Mouse (Mus musculus): ENCODE data around the gene Bcl2l12.
A peak's percentile ranks its signal among the peaks of the same experiment; 100 is the strongest.

Gene Bcl2l12

GRCm38 (mm10) chr7:44986879-44987718, 11.4 kb downstream of the Bcl2l12 start:
- no peak for DNase-seq (ENCODE audit: low spot score in 2 of 2)

GRCm38 (mm10) chr7:44986192-44986878, 12.2 kb downstream of the Bcl2l12 start, which contains the start of gene Prmt1:
Prmt1 (minus strand) TSS chr7:44986568.
- DNase-seq (ENCODE audit: low spot score in 2 of 2) = peak; percentile 98 to 100

DNA sequence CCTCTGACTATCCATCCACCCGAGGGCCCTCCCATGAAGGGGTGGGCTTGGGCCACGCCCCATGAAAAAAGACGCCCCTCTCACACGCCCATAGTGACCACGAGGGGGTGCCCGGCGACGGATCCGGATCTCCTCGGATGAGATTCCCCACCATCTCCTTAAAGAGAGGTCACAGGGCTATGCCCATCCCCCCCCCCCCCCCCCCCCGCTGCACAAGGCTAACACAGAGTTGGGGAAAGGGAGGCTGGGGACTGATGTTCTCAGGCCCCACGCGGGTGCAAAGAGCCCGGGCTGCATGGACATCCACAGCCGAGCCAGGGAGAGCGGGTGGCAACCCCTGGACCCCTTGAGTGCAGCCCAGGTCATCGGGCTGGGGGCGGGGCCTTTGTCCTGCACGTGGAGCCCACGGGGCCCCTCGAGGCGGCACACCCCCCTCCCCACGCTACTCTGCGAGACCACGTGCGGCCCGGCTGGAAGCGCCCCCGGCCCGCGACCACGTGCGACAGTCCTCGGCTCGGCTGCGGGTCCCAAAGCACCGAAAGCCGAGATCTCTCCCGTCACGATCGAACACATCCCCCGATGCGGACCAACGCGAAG, 12.8 kb downstream of the Bcl2l12 start:
- peak; percentile 73 to 74 for DNase-seq (ENCODE audit: low spot score in 2 of 2)

DNA sequence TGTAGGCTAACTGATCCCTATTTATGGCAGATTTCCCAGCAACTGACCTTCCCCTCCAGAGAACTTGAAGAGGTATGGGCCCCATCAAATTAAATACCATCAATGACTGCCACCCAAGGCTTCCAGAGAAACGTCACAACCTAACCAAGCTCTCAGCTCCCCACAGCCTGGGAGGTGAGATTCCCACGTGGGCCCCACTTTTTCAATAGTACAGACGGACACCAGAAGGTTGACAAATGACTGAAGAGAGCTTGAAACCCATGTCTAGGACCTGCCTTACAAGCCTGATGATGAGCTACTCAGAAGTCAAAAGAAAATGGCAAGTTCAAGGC, 13.7 kb downstream of the Bcl2l12 start:
- no peak for DNase-seq (ENCODE audit: low spot score in 2 of 2)

- DNase-seq (ENCODE audit: low spot score in 2 of 2) = no peak
Observed at GRCm38 (mm10) chr7:44983944-44984832, 14.3 kb downstream of the Bcl2l12 start.

DNA sequence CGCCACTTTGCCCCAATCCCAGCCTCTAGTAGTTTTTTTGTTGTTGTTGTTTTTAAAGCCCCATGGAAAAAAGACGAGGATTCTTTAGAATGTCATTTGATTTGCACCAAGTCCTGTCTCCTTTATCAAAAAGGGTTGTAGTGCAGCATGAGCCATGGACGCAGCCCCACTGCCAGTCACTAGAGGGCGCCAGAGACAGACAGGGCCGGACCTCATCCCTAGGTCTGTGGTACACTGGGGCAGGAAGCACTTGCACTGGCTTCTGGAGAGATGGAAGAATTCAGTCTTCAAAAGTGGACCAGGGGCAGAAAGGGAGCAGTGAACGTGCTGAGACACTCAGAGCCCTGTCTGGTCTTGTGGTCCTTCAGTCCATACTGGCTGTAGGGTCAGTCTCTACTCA, 15.4 kb downstream of the Bcl2l12 start:
- peak in 1 of 2 experiments; percentile 75 for DNase-seq (ENCODE audit: low spot score in 2 of 2)

DNA sequence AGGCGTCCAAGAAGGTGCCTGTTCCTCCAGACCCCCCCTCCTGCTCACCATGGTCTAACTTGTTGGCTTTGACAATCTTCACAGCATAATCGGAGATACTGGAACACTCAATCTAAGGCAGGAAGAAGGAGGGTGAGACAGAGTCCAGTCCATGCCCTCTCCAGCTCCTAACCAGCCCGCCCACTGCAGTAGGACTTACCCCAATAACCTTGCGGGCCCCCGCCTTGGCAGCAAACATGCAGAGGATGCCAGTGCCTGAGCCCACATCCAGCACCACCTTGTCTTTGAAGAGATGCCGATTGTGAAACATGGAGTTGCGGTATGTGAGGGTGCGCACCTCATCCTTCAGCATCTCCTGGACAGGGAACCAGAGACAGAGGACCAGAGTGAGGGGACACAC, 17.0 kb downstream of the Bcl2l12 start:
- DNase-seq (ENCODE audit: low spot score in 2 of 2) = no peak

- DNase-seq (ENCODE audit: low spot score in 2 of 2) = no peak
Observed at GRCm38 (mm10) chr7:44978300-44978699, 20.2 kb downstream of the Bcl2l12 start.

DNA sequence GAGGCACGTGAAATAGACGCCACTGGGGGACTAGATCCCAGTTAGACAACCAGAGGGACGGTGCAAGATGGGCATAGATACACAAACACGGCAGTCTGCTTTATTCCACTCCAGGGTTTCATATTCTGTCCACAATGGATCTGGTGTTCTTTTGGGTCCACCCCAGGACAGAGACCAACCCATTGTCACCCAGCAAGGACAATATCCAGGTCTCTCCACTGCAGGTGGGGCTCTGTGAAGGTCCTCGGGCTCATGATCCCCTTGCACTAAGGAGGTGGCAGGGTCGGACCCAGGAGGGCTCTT, 23.4 kb downstream of the Bcl2l12 start:
- DNase-seq (ENCODE audit: low spot score in 2 of 2) = no peak

GRCm38 (mm10) chr7:44974383-44975116, 24.0 kb downstream of the Bcl2l12 start, which contains the start of gene Cpt1c:
Cpt1c (minus strand) TSS chr7:44974851.
- peak; percentile 84 to 88 for DNase-seq (ENCODE audit: low spot score in 2 of 2)

DNA sequence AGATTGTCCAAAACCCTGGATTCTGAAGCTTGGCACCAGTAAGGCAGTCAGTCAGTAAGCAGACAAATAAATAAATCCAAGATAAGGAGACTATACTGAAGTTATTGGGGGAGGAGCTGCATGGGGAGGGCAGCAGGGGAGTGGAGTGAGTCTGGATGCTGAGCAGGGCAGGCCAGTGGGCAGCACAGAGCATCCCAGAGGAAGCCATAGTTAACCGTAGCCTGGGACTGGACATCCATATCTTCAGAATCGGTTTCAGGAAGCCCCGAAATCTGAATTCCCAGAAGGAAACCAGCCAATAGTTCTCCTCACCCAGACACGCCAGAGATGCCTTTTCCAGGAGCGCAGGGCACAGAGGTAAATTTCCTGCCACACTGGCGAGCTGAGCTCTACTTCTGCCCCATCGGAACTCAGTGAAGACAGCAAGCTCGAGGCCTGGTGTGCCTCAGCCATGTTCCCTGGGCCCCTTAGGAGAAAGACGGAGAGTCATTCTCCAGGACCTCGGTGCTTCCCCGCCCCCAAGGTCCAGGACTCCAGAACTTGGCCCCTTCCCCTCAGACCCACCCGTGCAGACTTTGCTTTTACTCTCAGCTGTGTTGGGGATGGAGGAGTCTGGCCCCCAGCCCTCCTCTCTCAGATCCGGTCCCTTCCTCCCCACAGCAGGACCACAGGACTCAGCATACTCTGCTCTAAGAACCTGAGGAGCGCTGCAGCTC, 24.9 kb downstream of the Bcl2l12 start:
- no peak for DNase-seq (ENCODE audit: low spot score in 2 of 2)

DNA sequence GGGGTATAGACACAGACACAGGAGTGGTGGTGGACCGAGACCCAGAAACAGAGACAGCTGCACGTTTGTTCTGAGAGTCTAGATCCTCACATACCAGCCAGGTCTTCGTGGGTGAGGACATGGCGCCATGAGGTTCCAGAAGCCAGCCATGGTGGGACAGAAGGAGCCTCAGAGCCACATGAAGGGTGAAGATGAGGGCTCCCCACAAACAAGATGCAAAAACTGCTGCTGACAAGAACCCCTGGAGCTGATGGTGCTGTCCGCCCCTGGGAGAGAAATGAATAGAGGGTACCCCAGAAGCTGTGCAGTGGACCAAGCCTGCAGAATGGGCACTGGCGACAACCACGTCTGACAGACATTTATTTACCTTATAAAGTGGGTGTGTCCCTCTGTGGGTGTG, 27.4 kb downstream of the Bcl2l12 start:
- DNase-seq (ENCODE audit: low spot score in 2 of 2) = no peak

DNA sequence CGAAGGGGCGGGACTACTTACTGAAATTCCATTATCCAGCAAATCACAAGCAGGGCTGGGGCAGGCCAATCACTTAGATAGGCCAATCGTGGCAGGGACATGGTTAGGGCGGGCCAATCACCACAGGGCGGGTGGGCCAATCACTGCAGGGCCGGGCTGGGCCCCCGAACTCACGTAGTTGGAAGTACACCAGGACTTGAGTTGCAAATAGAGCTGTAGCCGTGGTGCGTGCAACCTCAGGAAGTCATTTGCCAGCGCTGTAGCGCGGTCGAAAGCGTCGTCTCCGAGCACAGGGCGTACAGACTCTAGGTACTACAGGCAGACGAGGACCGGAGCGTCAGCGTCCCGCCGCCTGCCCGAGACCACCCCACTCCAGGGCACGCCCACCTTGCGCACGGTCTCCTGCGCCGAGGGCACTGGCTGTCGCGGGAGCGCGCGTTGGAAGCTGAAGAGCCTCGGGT, 28.3 kb downstream of the Bcl2l12 start:
- peak; percentile 83 to 84 for DNase-seq (ENCODE audit: low spot score in 2 of 2)

GRCm38 (mm10) chr7:44966638-44967037, 31.9 kb downstream of the Bcl2l12 start:
- no peak for DNase-seq (ENCODE audit: low spot score in 2 of 2)

DNA sequence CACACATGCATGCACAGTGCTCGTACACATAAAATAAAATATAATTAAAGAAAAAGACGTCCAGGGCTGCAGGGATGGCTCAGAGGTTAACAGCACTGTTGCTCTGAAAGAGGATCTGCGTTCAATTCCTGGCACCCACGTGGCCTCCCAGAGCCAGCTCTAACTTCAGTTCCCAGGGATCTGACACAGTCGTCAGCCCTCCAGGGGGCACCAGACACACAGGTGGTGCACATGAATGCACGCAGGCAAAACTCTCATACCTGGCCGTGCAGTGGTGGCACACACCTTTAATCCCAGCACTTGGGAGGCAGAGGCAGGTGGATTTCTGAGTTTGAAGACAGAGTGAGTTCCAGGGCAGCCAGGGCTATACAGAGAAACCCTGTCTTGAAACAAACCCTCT, 32.5 kb downstream of the Bcl2l12 start:
- DNase-seq (ENCODE audit: low spot score in 2 of 2) = no peak

GRCm38 (mm10) chr7:44964990-44965389, 33.5 kb downstream of the Bcl2l12 start:
- no peak for DNase-seq (ENCODE audit: low spot score in 2 of 2)

- peak in 1 of 2 experiments; percentile 4 for DNase-seq (ENCODE audit: low spot score in 2 of 2)
Observed at GRCm38 (mm10) chr7:44962831-44963230, 35.7 kb downstream of the Bcl2l12 start.

DNA sequence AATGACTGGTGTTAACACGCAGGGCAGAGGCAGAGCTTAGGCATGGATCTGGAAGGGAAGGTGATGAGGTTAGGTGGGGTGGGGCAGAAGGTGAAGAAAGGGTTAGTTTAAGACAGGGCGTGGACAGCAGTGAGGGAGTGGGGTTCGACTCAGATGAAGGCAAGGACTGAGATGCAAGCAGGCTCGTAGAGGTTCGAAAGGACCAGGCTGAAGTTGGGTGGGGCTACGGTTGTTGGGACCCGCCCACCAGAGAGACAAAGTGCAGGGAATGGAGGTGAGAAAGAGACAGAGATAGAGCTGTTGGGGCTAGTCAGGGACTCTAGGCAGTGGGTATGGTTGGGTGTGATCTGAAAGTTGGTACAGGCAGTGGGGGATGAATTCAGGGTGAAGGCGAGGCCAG, 36.2 kb downstream of the Bcl2l12 start:
- no peak for DNase-seq (ENCODE audit: low spot score in 2 of 2)

GRCm38 (mm10) chr7:44960512-44960910, 38.0 kb downstream of the Bcl2l12 start:
- no peak for DNase-seq (ENCODE audit: low spot score in 2 of 2)

DNA sequence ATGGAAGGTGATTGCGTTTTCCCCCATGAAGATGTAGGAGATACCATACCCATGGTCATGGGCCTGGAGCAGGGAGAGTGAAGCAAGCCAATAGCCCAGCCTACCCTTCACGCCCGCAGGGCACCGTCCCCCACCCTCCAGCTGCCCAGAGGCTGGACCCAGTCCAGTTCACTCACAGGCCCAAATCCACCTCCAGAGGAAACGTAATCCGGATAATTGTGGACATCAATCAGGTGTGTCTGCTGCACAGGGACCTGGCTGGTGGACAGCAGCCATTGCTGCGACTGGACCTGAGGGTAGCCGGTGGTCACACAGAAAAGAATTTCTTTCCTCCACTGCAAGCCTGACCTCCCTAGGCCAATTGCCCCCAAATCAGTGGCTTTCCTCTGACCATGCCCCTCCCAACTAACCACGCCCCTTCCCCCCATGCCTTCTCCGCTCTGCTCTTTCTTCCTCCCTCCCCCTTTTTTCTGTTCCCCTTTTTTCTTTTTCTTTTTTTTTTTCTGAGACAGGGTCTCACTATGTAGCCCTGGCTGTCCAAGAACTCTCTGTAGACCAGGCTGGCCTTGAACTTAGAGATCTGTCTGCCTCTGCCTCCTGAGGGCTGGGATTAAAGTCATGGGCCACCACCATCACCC, 38.5 kb downstream of the Bcl2l12 start:
- peak in 1 of 2 experiments; percentile 5 for DNase-seq (ENCODE audit: low spot score in 2 of 2)

Data from frontal cortex, postnatal 10 days (tissue).